Mouse (Mus musculus) cerebellum, postnatal 4 days (tissue): Measurements from ENCODE around the gene Cstf3.

Source experiments
- DNase-seq, 2 experiments: peaks; one replicate each; pipeline ENCODE4 v3.0.0; 2022; ENCODE audit warnings: low spot score in 2 of 2, mixed read lengths in 1 of 2

Cstf3 gene

DNA sequence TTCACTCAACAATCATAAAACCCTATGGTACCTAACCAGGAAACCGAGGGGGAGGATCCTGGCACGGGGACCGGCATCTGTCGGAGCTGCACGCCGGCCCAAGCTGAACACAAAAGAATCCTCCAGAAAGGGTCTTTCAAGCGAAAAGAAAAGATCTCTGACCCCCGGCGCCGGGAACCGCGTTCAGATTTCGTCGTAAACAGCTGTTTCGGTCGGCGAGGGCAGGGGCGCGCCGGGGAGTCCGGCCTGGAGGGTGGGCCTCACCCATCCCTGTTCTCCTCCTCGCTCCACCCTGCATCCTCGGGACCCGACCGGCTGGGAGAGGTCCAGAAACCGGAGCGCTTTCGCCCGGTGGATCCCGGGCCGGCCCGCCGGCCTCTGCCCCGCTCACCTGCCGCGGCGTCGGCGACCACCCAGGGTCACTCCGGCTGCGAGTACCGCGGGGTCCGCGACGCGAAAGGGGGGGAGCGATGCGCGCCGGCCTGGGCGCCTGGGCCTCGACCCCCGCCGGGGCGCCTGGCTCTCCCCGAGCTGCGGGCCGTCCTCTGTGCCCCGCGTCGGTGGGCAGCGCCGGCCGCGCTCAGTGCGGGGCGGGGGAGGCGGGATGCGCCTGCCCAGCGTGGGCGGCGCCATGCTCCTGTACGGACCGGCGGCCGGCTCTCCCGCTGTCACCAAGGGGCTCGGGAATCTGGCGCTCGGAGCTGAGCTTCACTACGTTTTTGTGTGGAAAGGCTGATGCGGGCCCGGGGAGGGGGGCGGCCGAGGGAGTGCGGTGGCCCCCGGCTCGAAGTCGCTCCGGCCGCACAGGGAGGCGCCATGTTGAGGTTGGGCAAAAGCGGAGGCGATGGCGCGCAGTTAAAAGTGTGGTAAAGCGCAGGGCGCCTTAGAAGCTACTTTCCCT, 121.5 kb downstream of the Cstf3 start, which contains the start of gene Tcp11l1:
Gene Tcp11l1 (minus strand): TSS at position 585 of the 901 bp plus-strand sequence.
- DNase-seq, result peak; percentile 41 to 69

DNA sequence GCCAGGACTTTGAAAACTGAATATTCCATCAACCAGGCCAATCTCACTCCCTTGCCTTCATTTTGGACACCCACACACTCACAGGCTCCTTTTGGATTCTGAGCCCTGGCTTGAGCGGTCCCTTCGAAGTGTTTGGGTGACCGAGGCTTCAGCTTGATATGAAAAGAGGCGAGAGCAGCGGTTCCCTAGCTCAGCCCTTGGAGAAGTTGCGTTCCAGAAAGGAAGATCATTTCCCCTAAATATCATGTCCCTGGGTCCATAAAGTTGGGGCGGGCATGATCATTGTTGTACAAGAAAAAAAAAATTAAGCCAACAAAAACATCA, 122.1 kb downstream of the Cstf3 start:
- no peak for DNase-seq

DNA sequence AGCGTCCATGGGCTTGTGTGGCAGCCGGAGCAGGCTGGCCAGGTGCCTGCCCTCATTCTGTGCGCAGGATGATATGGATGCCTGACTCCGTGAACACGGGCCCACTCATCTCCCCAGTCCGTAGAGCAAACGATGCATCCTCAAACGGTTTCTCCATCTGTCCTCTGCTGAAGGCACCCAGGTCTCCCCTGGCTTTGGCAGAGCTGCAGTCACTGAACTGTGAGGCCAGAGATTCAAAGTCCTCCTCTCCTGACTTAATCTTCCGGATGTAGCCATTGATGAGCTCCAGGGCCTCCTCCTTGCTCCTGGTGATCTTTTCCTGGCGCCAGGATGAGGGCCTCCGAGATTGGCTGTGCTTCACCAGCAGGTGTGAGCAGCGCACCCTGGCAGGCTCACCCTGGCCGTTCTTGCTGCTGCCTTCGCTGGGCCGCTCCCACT, 124.0 kb downstream of the Cstf3 start:
- peak in 1 of 2 experiments; percentile 17 for DNase-seq
